Mouse (Mus musculus): ENCODE results near the gene Ube2l3.

GRCm38 (mm10) chr16:17102630-17103220, 99.7 kb downstream of the Ube2l3 start:
- TF ChIP-seq POLR2A (IDR thresholded peaks at IDR 0.05; ENCODE audit: borderline replicate concordance, extremely low read depth, low read depth, low read length) = no peak
- no peak for TF ChIP-seq CTCF (IDR thresholded peaks at IDR 0.05; ENCODE audit: insufficient read depth, low read length)

Data from lung, adult 2 months (tissue).